Mouse (Mus musculus) right cerebral cortex, adult 18-20 months (tissue): ENCODE data around the gene Mfsd6l.

Experiments used
- DNase-seq: peaks from one replicate; pipeline ENCODE4 v3.0.0; 2022; ENCODE audit warnings: mixed read lengths

The Mfsd6l gene

GRCm38 (mm10) chr11:68555918-68556584 is at the start of gene Mfsd6l:
Mfsd6l (plus strand) TSS chr11:68556186.
- no peak for DNase-seq

- DNase-seq = no peak
Measured at GRCm38 (mm10) chr11:68507246-68507645, 48.7 kb upstream of the Mfsd6l start.

GRCm38 (mm10) chr11:68508619-68509018 is 47.4 kb upstream of the Mfsd6l start:
- no peak for DNase-seq

GRCm38 (mm10) chr11:68509194-68509593 is 46.8 kb upstream of the Mfsd6l start:
- DNase-seq = no peak

- no peak for DNase-seq
Measured at GRCm38 (mm10) chr11:68513969-68514368, 42.0 kb upstream of the Mfsd6l start.

- no peak for DNase-seq
Measured at GRCm38 (mm10) chr11:68519362-68519761, 36.6 kb upstream of the Mfsd6l start.

- no peak for DNase-seq
Measured at GRCm38 (mm10) chr11:68519815-68520214, 36.2 kb upstream of the Mfsd6l start.

GRCm38 (mm10) chr11:68520439-68520838 is 35.5 kb upstream of the Mfsd6l start:
- DNase-seq = no peak

- no peak for DNase-seq
Measured at GRCm38 (mm10) chr11:68521352-68521751, 34.6 kb upstream of the Mfsd6l start.

- no peak for DNase-seq
Measured at GRCm38 (mm10) chr11:68526441-68526840, 29.5 kb upstream of the Mfsd6l start.

- peak; percentile 74 for DNase-seq
Measured at GRCm38 (mm10) chr11:68531066-68531806, 24.8 kb upstream of the Mfsd6l start.

- DNase-seq = no peak
Measured at GRCm38 (mm10) chr11:68531941-68532535, 23.9 kb upstream of the Mfsd6l start.

GRCm38 (mm10) chr11:68532773-68533172 is 23.2 kb upstream of the Mfsd6l start:
- no peak for DNase-seq

GRCm38 (mm10) chr11:68533971-68534475 is 22.0 kb upstream of the Mfsd6l start:
- peak; percentile 35 for DNase-seq

- no peak for DNase-seq
Measured at GRCm38 (mm10) chr11:68536026-68536425, 20.0 kb upstream of the Mfsd6l start.

GRCm38 (mm10) chr11:68536465-68536864 is 19.5 kb upstream of the Mfsd6l start:
- peak; percentile 69 for DNase-seq

GRCm38 (mm10) chr11:68539621-68540020 is 16.4 kb upstream of the Mfsd6l start:
- peak; percentile 52 for DNase-seq

GRCm38 (mm10) chr11:68544554-68544953 is 11.4 kb upstream of the Mfsd6l start:
- no peak for DNase-seq

GRCm38 (mm10) chr11:68545172-68545571 is 10.8 kb upstream of the Mfsd6l start:
- DNase-seq = no peak

- DNase-seq = no peak
Measured at GRCm38 (mm10) chr11:68545682-68546222, 10.2 kb upstream of the Mfsd6l start.

- no peak for DNase-seq
Measured at GRCm38 (mm10) chr11:68547484-68547883, 8.5 kb upstream of the Mfsd6l start.

- DNase-seq = no peak
Measured at GRCm38 (mm10) chr11:68549597-68549996, 6.4 kb upstream of the Mfsd6l start.

GRCm38 (mm10) chr11:68550358-68550757 is 5.6 kb upstream of the Mfsd6l start:
- DNase-seq = no peak
